Mouse (Mus musculus) cerebellum, adult 2 months (tissue): Measurements from ENCODE around the gene Snhg11.

Experiments used
- CTCF ChIP-seq: fragments of 200-500 bp; IDR thresholded peaks from 2 replicates; pipeline ENCODE4 v1.5.1; 2011; ENCODE audit warnings: low read depth, mild to moderate bottlenecking, control low read depth, low read length, moderate library complexity, borderline replicate concordance; ENCODE audit not compliant: insufficient read depth
- POLR2A ChIP-seq: fragments of 200-500 bp; IDR thresholded peaks from 2 replicates; pipeline ENCODE4 v1.6.1; 2011; ENCODE audit warnings: low read length, control low read depth, borderline replicate concordance; ENCODE audit not compliant: insufficient read depth

DNA sequence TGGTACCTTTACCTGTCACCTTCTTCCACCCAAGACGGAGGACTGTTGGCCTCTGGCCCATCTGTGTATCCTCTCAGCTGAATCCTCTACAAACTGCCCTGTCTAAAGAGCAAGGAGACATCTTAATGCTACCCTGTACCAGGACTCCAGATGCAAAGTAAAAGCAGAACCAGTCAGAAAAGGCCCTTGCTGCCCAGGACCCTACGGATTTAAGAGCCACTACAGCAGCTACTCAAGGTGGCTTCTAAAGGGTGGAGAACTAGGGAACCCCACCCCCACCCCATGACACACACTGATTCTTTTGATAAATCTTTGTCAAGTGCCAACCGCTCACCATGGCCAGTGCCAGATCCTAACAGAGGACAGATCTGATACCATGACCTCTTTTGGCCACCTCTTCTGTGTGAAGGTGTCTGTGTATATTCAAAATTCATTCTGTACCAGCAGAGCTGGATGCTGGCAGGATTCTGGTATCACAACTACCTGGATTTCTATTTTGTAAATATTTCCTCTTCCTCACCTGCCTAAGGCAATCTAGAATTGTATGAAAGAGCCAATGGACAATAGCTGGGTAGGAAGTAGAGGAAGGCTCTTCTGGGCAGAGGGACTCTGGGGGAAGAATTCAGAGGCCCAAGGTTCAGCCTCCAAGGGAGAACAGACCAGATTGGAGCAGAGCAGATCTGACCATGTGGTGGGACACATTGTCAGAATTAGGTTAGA, 22.5 kb upstream of the Snhg11 start:
- TF ChIP-seq CTCF (no peak), POLR2A (no peak)
